Comparison of ENCODE assay signal across 22 mouse cellular contexts in genomic region chr4:25197310-25197709, GRCm38 (mm10). TPM values are rescaled to one million over a fixed set of nuclear protein-coding genes. Genes with fewer than 3 reads are reported as not detected.
"Had no signal": no experiment of that assay in that cellular context is flagged by ENCODE, and none has a peak within 500 bp of the region (broad histone marks: within the 10 kb centered on the region; RNA-seq: fewer than 3 reads in every experiment).

No protein-coding gene starts in this region.

- H3K9me3 ChIP-seq: liver, embryonic 13.5 days; liver, embryonic 15.5 days; lung, embryonic 15.5 days; midbrain, embryonic 13.5 days; neural tube, embryonic 12.5 days; stomach, embryonic 15.5 days had no signal

- H3K27ac ChIP-seq: liver, embryonic 13.5 days; liver, embryonic 15.5 days; lung, embryonic 15.5 days; macrophage; midbrain, embryonic 13.5 days; neural tube, embryonic 12.5 days; stomach, embryonic 15.5 days; stomach, postnatal 0 days had no signal

- ATAC-seq: liver, postnatal 0 days; lung, postnatal 0 days; midbrain, embryonic 13.5 days; midbrain, embryonic 16.5 days had no signal

- H3K36me3 ChIP-seq: liver, embryonic 13.5 days; liver, embryonic 15.5 days; lung, embryonic 15.5 days; midbrain, embryonic 13.5 days; neural tube, embryonic 12.5 days; stomach, embryonic 15.5 days had no signal

- DNase-seq: liver, embryonic 13.5 days; liver, postnatal 0 days; lung, adult 2 months; lung, postnatal 14 days; lung, postnatal 36 days; right cerebral cortex, postnatal 14 days; thymus, adult 2 months; thymus, postnatal 25 days; thymus, postnatal 4 days had no signal

- H3K4me1 ChIP-seq: liver, embryonic 13.5 days; liver, embryonic 15.5 days; lung, embryonic 15.5 days; megakaryocyte, embryonic 14.5 days; midbrain, embryonic 13.5 days; neural tube, embryonic 12.5 days; stomach, embryonic 15.5 days had no signal

- H3K27me3 ChIP-seq: liver, embryonic 13.5 days; liver, embryonic 15.5 days; lung, embryonic 15.5 days; megakaryocyte, embryonic 14.5 days; midbrain, embryonic 13.5 days; neural tube, embryonic 12.5 days; stomach, embryonic 15.5 days had no signal

- H3K4me2 ChIP-seq: liver, embryonic 13.5 days; liver, embryonic 15.5 days; lung, embryonic 15.5 days; midbrain, embryonic 13.5 days; neural tube, embryonic 12.5 days; stomach, embryonic 15.5 days had no signal

- H3K4me3 ChIP-seq: liver, embryonic 13.5 days; liver, embryonic 15.5 days; lung, embryonic 15.5 days; megakaryocyte, embryonic 14.5 days; midbrain, embryonic 13.5 days; neural tube, embryonic 12.5 days; stomach, embryonic 15.5 days had no signal

- H3K9ac ChIP-seq: liver, embryonic 13.5 days; liver, embryonic 15.5 days; liver, postnatal 0 days; lung, embryonic 15.5 days; midbrain, embryonic 13.5 days; neural tube, embryonic 12.5 days; stomach, embryonic 15.5 days had no signal

RNA-seq across cellular contexts. Expression of gene Fhl5, which starts 45.4 kb away (rescaled TPM):
- total RNA-seq: megakaryocyte progenitor cell, adult 5-6 weeks; neutrophil, adult 5-6 weeks had no signal
- polyA plus RNA-seq: liver, embryonic 13.5 days; liver, embryonic 15.5 days; liver, postnatal 0 days; macrophage; midbrain, embryonic 13.5 days; midbrain, embryonic 16.5 days; neural tube, embryonic 12.5 days; neural tube, embryonic 14.5 days had no signal
